Mouse (Mus musculus): ENCODE measurements around the gene Canx.

DNA sequence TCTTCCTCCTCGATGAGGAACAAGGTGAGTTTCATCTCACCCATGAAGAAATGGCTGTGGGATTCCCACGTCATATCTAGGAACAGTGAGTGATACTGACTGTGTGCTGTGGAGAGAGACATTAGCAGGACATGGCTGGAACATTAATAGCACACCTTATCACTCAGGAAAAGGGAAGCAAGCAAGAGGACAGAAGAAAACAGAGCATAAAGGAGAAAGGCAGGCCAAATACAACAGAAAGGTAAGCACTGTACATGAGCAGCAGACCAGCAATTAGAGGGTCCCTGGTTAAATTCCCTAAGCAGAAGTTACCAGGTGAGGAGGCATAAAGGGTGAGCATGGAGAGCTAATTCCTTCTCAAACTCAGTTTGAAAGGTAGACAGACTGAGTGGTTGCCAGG, 50.4 kb downstream of the Canx start:
- no peak for TF ChIP-seq CTCF (IDR thresholded peaks at IDR 0.05; ENCODE audit: low read depth, low read length)
- no peak for TF ChIP-seq POLR2A (IDR thresholded peaks at IDR 0.05; ENCODE audit: borderline replicate concordance, low read depth, low read length)

All from bone marrow macrophage, adult 2 months (primary cell).